Comparison of ENCODE assay signal across 22 mouse cellular contexts in the genomic region with DNA sequence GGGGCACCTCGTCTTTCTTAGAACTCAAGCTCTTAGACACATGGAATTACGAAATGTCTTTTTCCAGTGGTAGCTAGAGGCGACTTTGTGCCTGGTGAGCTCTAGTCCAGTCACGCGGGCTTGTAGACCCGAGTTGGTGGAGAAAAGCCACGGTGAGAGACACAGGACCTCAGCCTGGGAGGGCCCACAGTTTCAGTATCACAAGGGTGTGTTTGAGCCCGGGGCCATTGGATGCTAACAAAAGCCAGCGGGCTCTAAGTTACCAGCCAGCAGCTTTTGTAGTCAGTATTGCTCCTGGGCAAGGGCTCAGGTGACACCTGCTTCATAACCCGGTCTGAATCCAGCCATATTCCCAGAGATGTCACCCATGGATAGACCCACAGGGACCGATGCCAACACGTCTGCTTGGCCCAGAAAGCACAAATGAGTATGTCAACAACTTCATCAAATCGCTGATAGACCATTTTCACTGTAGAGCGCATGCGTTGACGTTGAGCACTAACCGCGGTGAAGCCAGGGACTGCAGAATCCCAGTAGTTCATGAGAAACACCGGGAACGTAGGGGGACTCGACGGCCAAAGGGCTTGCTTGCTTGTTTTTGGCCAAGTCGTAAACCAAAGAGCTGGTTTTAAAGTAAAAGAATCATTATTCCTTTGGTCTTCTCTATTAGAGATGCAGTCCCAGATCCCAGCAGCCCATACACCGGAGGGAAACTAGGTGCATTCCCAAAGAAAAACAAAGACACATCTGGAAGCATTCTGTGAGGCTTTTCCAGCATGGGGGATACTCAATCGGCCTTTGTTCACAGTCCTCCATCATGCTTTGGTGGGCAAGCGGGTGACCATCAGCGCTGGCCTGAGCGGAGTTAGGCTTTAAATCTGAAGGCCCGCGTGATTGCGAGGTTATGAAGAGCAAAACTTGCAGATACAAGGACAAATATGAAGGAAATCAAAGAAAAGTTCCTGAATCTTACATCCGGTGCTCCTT. TPM values are rescaled to one million over a fixed set of nuclear protein-coding genes. Genes with fewer than 3 reads are reported as not detected.
DNase-seq lines count a peak whose midpoint lies in the region; ATAC-seq and TF ChIP-seq lines count a peak whose summit lies in the region.
"Had no signal": no experiment of that assay in that cellular context is flagged by ENCODE, and none has a peak within 500 bp of the region (broad histone marks: within the 10 kb centered on the region; RNA-seq: fewer than 3 reads in every experiment).

No protein-coding gene starts in this region.

- no peak for TF ChIP-seq EP300 in liver, postnatal 0 days (IDR thresholded peaks at IDR 0.05; ENCODE audit: low read depth)

- no peak for DNase-seq in hindbrain, postnatal 0 days (ENCODE audit: low spot score)
- DNase-seq in hindbrain, embryonic 11.5 days (ENCODE audit: low spot score) = no peak
- peak; percentile 79 for DNase-seq in R1 (ENCODE audit: low read depth, low spot score)
- DNase-seq in embryonic facial prominence, embryonic 11.5 days (ENCODE audit: low spot score) = peak; percentile 72
- peak; percentile 40 for DNase-seq in mesoderm, embryonic 11.5 days (ENCODE audit: low read depth, low spot score)
- DNase-seq in liver, postnatal 0 days = no peak
- DNase-seq in cerebellum, postnatal 4 days (ENCODE audit: low spot score in 2 of 2) = no peak
- DNase-seq: adrenal gland, postnatal 25 days; cerebellum, adult 11-12 months; cerebellum, postnatal 14 days; heart, adult 18-20 months; heart, postnatal 4 days; kidney, adult 18-20 months; kidney, postnatal 25 days; liver, embryonic 13.5 days; right cerebral cortex, postnatal 14 days; thymus, adult 2 months had no signal

- no peak for TF ChIP-seq CTCF in hindbrain, postnatal 0 days (IDR thresholded peaks at IDR 0.05; ENCODE audit: low read depth)
- TF ChIP-seq CTCF in liver, postnatal 0 days (IDR thresholded peaks at IDR 0.05; ENCODE audit: low read depth) = no peak

- WGBS in hindbrain, postnatal 0 days = 87% methylated on average over 32 of the region's 32 CpGs
- WGBS in hindbrain, embryonic 11.5 days = 82% methylated on average over 32 of the region's 32 CpGs
- WGBS in embryonic facial prominence, embryonic 11.5 days = 64% methylated on average over 32 of the region's 32 CpGs
- WGBS in liver, postnatal 0 days (ENCODE audit: insufficient replicate concordance) = 82% methylated on average over 32 of the region's 32 CpGs

- no peak overlapping the region for H3K9ac ChIP-seq in hindbrain, postnatal 0 days (replicated peaks; ENCODE audit: low read length)
- H3K9ac ChIP-seq in hindbrain, embryonic 11.5 days (ENCODE audit: low read depth, low read length) = no peak overlapping the region
- H3K9ac ChIP-seq in embryonic facial prominence, embryonic 11.5 days (replicated peaks; ENCODE audit: low read length) = no peak overlapping the region
- H3K9ac ChIP-seq in liver, postnatal 0 days (replicated peaks) = no peak overlapping the region
- H3K9ac ChIP-seq: embryonic facial prominence, embryonic 15.5 days; heart, embryonic 13.5 days; liver, embryonic 13.5 days; lung, embryonic 15.5 days; midbrain, embryonic 13.5 days; neural tube, embryonic 13.5 days had no signal

- H3K36me3 ChIP-seq in hindbrain, postnatal 0 days (ENCODE audit: insufficient read depth, low read length) = no peaks in the 10 kb centered on the region
- H3K36me3 ChIP-seq in hindbrain, embryonic 11.5 days (ENCODE audit: control insufficient read depth, insufficient read depth, low read length) = no peaks in the 10 kb centered on the region
- no peaks in the 10 kb centered on the region for H3K36me3 ChIP-seq in embryonic facial prominence, embryonic 11.5 days (replicated peaks; ENCODE audit: control insufficient read depth, insufficient read depth, low read depth, low read length)
- H3K36me3 ChIP-seq in liver, postnatal 0 days (replicated peaks; ENCODE audit: insufficient read depth, low read length) = no peaks in the 10 kb centered on the region
- H3K36me3 ChIP-seq: embryonic facial prominence, embryonic 15.5 days; heart, embryonic 13.5 days; liver, embryonic 13.5 days; lung, embryonic 15.5 days; midbrain, embryonic 13.5 days; neural tube, embryonic 13.5 days had no signal

- no peaks in the 10 kb centered on the region for H3K27me3 ChIP-seq in hindbrain, postnatal 0 days (ENCODE audit: insufficient read depth, low read length)
- no peaks in the 10 kb centered on the region for H3K27me3 ChIP-seq in hindbrain, embryonic 11.5 days (ENCODE audit: control insufficient read depth, insufficient read depth, low read length)
- H3K27me3 ChIP-seq in embryonic facial prominence, embryonic 11.5 days (ENCODE audit: control insufficient read depth, insufficient read depth, low read length) = no peaks in the 10 kb centered on the region
- no peaks in the 10 kb centered on the region for H3K27me3 ChIP-seq in liver, postnatal 0 days (ENCODE audit: insufficient read depth, low read length)
- H3K27me3 ChIP-seq: embryonic facial prominence, embryonic 15.5 days; liver, embryonic 13.5 days; lung, embryonic 15.5 days; neural tube, embryonic 13.5 days had no signal

- H3K4me1 ChIP-seq in hindbrain, postnatal 0 days (ENCODE audit: insufficient read depth, low read length) = no peaks in the 10 kb centered on the region
- peaks cover 2% of the 10 kb centered on the region; the same call in 1 of the 2 replicates for H3K4me1 ChIP-seq in hindbrain, embryonic 11.5 days (replicated peaks; ENCODE audit: control insufficient read depth, insufficient read depth, low read length)
- peaks cover 9% of the 10 kb centered on the region for H3K4me1 ChIP-seq in embryonic facial prominence, embryonic 11.5 days (ENCODE audit: control insufficient read depth, insufficient read depth, low read length)
- peaks cover 4% of the 10 kb centered on the region; the same call in 1 of the 2 replicates for H3K4me1 ChIP-seq in liver, postnatal 0 days (ENCODE audit: insufficient read depth)
- H3K4me1 ChIP-seq: liver, embryonic 13.5 days had no signal

- 0 out of 2 replicates have a peak overlapping the region, but pooled peaks have one; percentile 15 for H3K27ac ChIP-seq in hindbrain, postnatal 0 days
- no peak overlapping the region for H3K27ac ChIP-seq in hindbrain, embryonic 11.5 days (ENCODE audit: low read depth, low read length)
- H3K27ac ChIP-seq in embryonic facial prominence, embryonic 11.5 days (replicated peaks; ENCODE audit: low read depth, low read length) = peak overlapping the region; percentile 36; the same call in 1 of the 2 replicates
- no peak overlapping the region for H3K27ac ChIP-seq in liver, postnatal 0 days (ENCODE audit: low read depth)
- H3K27ac ChIP-seq: liver, embryonic 13.5 days; lung, embryonic 15.5 days; midbrain, embryonic 13.5 days; neural tube, embryonic 13.5 days had no signal

- no peak overlapping the region for H3K4me2 ChIP-seq in hindbrain, postnatal 0 days (ENCODE audit: low read depth, low read length)
- no peak overlapping the region for H3K4me2 ChIP-seq in hindbrain, embryonic 11.5 days (replicated peaks; ENCODE audit: low read depth, low read length)
- H3K4me2 ChIP-seq in embryonic facial prominence, embryonic 11.5 days (ENCODE audit: low read depth, low read length) = no peak overlapping the region
- H3K4me2 ChIP-seq in liver, postnatal 0 days (ENCODE audit: low read depth, low read length) = no peak overlapping the region
- H3K4me2 ChIP-seq: embryonic facial prominence, embryonic 15.5 days; heart, embryonic 13.5 days; liver, embryonic 13.5 days; lung, embryonic 15.5 days; midbrain, embryonic 13.5 days; neural tube, embryonic 13.5 days had no signal

- no peak overlapping the region for H3K4me3 ChIP-seq in hindbrain, postnatal 0 days (ENCODE audit: low read length)
- no peak overlapping the region for H3K4me3 ChIP-seq in hindbrain, embryonic 11.5 days (ENCODE audit: low read depth, low read length)
- H3K4me3 ChIP-seq in embryonic facial prominence, embryonic 11.5 days (ENCODE audit: low read depth, low read length) = no peak overlapping the region
- no peak overlapping the region for H3K4me3 ChIP-seq in liver, postnatal 0 days (ENCODE audit: low read depth, low read length)
- H3K4me3 ChIP-seq: embryonic facial prominence, embryonic 15.5 days; heart, embryonic 13.5 days; liver, embryonic 13.5 days; lung, embryonic 15.5 days; midbrain, embryonic 13.5 days; neural tube, embryonic 13.5 days had no signal

- ATAC-seq in hindbrain, postnatal 0 days = no peak
- ATAC-seq in hindbrain, embryonic 11.5 days (ENCODE audit: low FRiP score) = no peak
- ATAC-seq in embryonic facial prominence, embryonic 11.5 days (replicated peaks; ENCODE audit: insufficient number of reproducible peaks, low FRiP score, low TSS enrichment, low read depth) = no peak
- no peak for ATAC-seq in liver, postnatal 0 days
- ATAC-seq: midbrain, embryonic 13.5 days had no signal

- no peaks in the 10 kb centered on the region for H3K9me3 ChIP-seq in hindbrain, postnatal 0 days (ENCODE audit: low read length)
- H3K9me3 ChIP-seq in hindbrain, embryonic 11.5 days (ENCODE audit: control insufficient read depth, low read length) = no peaks in the 10 kb centered on the region
- no peaks in the 10 kb centered on the region for H3K9me3 ChIP-seq in embryonic facial prominence, embryonic 11.5 days (replicated peaks; ENCODE audit: control insufficient read depth, low read length)
- H3K9me3 ChIP-seq in liver, postnatal 0 days (ENCODE audit: low read length) = no peaks in the 10 kb centered on the region
- H3K9me3 ChIP-seq: embryonic facial prominence, embryonic 15.5 days; heart, embryonic 13.5 days; liver, embryonic 13.5 days; lung, embryonic 15.5 days; midbrain, embryonic 13.5 days; neural tube, embryonic 13.5 days had no signal

RNA-seq across cellular contexts. Expression of gene H2afy2, which starts 44.3 kb away (rescaled TPM):
- total RNA-seq in hindbrain, postnatal 0 days (2014; rRNA removed) = 90.4 and 97.7 TPM in 2 replicates
- 157 and 162 TPM in 2 replicates for polyA plus RNA-seq in hindbrain, postnatal 0 days (2015; fragmentation: Nextera tagmentation; extraction: Ambion mirVana)
- 235 and 259 TPM in 2 replicates for polyA plus RNA-seq in hindbrain, embryonic 11.5 days (2014; fragmentation: Nextera tagmentation; extraction: Ambion mirVana)
- polyA plus RNA-seq in embryonic facial prominence, embryonic 11.5 days (2014; fragmentation: Nextera tagmentation; extraction: Ambion mirVana) = 319 and 335 TPM in 2 replicates
- polyA plus RNA-seq in liver, postnatal 0 days (2015; fragmentation: Nextera tagmentation; extraction: Ambion mirVana) = 1.9 and 2.0 TPM in 2 replicates

Comparison
In these comparisons a context has a peak if more than half of its experiments do, and no peak if none do; other contexts are left out.
1. H3K27ac ChIP-seq: peak in hindbrain, postnatal 0 days (single experiment) and embryonic facial prominence, embryonic 11.5 days (single experiment); none in hindbrain, embryonic 11.5 days (single experiment) and liver, postnatal 0 days (single experiment).
2. DNase-seq: peak in R1 (single experiment), embryonic facial prominence, embryonic 11.5 days (single experiment) and mesoderm, embryonic 11.5 days (single experiment); none in hindbrain, postnatal 0 days (single experiment), hindbrain, embryonic 11.5 days (single experiment), liver, postnatal 0 days (single experiment) and cerebellum, postnatal 4 days (0 of 2).
3. RNA of gene H2afy2, which starts 44.3 kb away (polyA plus RNA-seq): 319 to 335 TPM in embryonic facial prominence, embryonic 11.5 days, 235 to 259 TPM in hindbrain, embryonic 11.5 days and 157 to 162 TPM in hindbrain, postnatal 0 days; 1.9 to 2.0 TPM in liver, postnatal 0 days; every median in the first group is over 10 times any median in the second.